Mouse (Mus musculus): ENCODE measurements around the gene Rad51b.

The Rad51b gene

DNA sequence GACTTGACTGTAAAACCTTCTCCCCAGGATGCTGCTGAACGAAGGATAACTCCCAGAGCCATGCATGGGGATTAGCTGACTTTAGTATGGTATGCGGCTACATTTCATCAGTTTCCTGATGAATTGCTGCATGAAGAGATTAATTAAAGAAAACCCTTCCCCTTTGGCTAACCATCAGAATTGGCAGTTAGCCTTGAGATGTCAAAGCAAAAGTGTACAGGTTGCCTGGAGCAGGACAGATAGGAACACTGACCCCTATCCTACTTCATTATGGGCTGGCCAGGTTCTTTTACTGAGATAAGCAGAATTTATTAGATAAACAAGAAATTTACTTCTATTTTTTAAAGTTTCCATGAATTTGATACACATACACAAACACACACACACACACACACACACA lies 85.3 kb downstream of the Rad51b start:
- peak in 1 of 2 experiments; percentile 10 for DNase-seq

DNA sequence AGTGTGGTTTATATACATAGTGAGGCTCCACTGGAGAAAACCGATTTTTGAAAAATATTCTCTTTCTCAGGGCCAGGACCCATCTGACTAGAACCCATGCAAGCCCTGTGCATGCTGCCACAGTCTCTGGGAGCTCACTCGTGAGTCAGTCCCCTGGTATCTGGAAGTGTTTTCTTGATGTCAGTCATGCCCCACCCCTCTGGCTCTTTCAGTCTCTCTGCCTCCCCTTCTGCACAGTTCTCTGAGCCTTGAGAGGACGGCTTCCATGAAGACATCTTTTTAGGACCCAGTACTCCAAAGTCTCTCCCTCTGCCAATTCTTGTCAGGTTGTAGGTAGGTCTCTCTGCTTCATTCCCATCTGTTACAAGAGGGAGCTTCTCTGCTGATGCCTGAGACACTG lies 86.5 kb downstream of the Rad51b start:
- peak; percentile 28 to 30 for DNase-seq

DNA sequence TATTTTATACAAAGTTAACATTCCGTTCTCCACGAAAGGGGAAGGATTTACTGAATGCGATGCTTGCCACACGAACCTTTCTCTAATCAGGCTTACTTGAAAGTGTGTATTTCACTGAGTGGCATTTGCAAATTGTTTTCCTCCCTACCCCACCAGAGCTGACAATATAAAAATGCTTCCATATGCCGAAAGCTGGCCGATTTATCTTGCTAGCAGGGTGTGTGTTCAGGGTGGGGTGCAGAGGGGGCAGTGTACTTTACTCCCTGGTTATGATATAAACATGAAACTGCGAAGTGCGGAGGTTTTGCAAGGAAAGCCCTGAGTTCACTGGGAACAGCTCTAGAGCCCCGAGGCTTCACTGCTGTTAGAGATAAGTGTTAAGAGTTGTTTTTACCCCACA lies 87.7 kb downstream of the Rad51b start:
- DNase-seq, result no peak

DNA sequence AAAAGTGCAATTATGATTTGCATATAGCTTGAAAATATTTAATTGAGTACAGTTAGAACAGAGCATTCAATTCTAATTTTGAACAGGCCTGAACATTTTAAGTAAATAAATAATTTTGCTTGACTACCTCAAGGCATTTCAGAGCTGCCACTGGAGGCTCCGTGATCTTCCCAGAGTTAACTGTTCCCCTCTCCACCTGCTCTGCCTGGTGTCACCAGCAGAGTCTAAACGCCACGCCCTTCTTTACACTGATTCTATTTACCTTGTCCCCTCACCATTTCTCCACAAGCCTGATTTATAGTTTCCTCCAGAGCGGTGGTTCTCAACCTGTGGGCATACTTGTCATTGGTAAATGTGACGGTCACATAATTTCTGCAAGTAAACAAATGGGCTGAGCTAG lies 88.1 kb downstream of the Rad51b start:
- no peak for DNase-seq

DNA sequence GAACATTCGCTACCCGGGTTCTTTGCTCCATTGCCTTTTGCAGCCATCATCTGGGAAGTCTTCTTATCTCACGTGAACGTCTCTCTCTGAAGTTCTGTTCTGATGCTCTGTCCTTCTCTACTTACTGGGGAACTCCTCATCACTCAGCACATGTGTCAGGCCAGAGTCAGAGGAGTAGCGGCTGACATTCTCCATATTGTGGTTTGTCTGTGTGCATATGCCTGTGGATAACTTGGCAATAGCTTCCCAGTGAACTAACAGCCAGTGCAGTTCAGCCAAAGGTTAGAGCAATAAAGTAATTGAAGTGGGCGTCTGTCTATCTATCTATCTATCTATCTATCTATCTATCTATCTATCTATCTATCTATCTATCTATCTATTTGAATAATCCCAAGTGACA lies 90.8 kb downstream of the Rad51b start:
- DNase-seq, result no peak

DNA sequence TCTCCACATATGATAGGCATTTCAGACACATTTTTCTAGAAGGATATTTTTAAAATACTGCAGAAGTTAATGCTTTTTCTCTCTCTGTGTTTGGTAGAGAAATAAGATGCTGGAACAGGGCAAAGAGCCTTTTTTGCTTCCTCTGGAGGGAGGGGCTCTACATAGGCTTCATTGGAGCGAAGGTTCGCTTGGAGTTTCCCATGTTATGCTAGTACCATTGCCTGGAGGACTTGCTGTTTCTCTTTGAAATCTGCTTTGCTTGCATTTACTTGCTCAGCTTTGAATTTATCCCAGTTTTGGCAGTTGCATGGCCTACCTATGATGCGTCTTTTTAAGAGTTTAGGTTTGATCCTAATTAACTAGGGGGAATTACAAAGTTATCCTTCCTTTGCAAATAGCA lies 92.2 kb downstream of the Rad51b start:
- DNase-seq, result no peak

DNA sequence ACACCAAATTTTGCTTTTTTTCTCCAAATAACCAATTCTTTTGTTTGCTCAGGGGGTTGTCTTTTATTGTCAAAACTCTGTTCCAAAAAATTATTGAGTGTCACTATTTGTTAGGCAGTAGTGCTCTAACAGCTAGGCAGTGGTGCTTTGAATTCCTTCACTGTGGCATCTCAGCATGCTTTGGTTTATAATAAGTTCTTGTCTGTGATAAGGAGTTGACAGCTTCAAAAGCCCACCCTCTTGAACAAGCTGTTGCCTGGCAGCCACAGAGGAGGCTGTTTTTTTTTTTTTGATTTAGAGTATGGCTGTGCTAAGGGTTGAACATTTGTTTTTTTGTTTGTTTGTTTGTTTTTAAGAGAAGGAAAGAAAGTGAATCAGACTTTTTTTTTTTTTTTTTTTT lies 92.9 kb downstream of the Rad51b start:
- DNase-seq, result no peak

DNA sequence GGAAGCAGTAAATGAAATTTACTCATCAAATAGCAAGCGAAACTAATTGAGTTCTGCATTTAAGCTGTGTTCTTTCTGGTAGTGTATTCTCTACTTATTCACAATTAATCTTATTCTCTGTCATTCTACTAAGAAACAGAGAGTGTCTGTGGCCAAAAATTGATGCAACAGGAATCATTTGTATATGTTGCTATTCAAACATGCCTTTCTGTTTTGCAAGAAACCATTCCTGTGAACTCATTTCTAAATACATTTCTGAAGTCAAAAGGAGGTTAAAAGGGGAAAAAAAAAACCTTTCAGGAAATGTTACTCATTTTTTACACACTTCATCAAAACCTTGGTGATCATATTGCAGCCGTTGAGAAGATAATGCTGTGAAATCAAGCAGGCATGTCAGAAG lies 96.6 kb downstream of the Rad51b start:
- DNase-seq, result no peak

DNA sequence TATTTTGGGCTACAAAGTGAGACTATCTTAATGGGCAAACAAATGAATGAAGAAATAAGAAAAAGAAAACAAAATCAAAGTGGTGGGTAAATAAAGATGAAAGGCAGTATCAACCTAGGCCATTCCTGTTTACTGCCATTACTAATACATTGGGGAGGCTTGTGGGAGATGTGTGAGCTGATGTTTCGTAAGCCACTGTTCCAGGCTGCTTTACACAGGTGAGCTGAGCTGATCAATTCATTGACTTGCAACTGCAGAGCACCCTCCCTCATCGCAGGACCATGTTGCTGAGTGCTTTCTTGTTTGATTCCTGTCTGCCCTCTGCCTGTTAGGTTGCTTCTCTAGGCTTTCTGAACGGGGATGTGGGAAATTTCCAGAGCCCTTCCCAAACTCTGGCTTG lies 106.9 kb downstream of the Rad51b start:
- DNase-seq, result no peak

DNA sequence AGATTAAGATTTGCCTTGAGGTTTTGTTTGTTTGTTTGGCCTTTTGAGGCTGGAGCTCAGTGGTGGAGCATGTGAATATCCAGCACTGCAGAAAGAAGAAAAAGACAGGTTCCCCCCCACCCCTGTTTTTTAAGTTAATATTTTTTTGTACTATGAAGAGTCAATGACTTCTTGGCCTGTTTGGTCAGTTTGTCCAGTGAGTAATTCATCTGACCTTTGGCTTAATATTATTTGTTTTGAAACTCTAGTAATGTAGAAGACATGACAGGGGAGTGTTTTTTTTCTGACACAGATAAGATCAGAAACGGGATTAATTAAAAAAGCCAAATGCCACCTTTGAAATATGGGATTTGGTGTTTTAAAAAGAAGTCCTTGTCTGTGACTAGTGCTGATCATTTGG lies 107.4 kb downstream of the Rad51b start:
- DNase-seq, result no peak

DNA sequence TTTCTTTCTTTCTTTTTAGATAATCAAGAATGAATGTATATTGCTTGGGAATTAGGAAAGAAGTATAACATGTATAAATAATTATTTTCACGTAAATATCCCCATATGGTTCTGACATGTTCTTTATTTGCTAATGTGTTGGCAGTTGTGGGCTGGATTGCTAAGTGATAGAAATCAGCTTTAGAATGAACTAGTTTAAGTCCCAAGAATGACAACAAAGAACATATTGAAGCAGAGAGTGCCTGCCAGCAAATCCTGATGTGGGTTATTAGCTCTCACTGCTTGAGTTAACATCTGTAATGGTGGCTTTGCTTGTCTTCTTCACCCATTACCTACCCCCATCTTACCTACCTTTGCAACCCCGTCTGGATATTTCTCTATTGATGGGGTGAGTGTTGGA lies 111.6 kb downstream of the Rad51b start:
- no peak for DNase-seq

DNA sequence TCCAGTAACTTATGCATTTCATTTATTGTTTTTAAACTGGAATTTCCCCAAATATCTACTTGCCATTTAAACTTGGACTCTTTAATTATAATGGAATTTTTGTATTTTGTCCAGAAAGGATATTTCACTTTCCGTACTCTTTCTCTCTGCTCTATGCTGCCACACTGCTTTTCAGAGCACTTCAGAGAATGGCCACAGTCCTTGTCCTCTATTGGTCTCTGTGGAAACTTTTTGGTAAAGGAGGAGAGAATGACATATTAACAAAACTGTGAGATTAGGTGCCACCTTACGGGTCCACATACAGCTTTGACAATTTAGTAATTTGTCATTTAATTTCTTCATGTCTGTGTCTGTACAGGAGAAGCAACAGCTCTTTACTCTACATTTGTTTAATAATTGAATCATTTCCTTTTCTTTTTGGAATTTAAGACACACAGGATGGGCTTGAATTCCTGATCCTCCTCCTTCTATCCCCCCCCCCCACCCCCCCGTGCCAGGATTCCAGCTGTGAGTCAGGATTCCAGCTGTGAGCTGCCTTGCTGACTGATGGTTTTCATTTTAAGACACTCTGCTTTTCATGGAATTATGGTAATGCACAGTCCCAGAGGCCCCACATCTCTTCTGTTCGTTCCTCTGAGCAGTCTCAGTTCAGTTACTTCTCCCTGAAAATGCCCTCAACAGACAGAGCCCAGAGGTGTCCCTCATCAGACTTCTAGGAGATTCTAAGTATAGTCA lies 112.2 kb downstream of the Rad51b start:
- no peak for DNase-seq

DNA sequence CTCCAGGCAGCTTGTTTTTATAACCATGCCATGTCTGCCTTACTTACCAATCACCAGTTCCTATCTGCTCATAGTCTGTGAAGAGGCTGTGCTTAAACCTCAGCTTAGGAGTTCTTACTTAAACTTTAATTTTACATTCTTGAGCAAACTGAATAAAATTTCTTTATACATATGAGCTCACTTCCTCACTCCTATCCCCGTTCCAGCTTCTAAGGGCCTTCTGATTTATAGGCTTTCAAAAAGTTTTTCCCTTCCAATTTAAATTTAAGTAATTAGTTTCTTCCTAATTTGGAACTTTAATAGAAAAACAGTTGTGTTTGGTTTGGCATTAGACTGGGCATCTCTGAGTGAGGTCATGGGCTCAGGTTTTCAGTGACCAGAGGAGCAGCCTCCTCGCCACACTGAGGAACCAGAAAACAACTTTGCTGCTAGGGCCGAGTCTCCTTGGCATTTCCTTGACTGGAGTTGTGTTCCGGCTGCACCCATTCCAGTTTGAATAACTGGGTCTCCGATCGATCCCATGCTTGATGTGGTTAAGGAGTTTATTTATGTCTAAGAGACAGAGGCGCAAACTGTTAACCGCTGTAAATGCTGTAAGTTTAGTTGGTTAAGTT lies 115.9 kb downstream of the Rad51b start:
- no peak for DNase-seq

DNA sequence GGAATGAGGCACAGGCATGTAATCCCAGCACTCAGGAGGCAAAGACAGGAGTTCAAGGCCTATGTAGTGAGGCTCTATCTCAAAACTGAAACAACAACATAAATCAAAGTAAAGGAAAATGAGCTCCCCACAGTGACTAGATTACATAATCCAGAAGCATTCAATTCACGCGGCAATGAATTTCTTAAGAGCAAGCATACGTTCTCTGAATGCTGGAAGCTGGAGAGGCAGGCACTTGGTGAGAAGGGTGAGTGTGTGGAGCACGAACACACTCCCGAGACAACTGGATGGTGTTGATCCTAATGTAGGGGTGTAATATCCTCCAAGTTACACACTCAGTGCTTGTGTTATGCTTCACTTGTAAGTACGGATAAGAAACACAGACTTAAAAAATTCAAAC lies 120.3 kb downstream of the Rad51b start:
- DNase-seq, result no peak

DNA sequence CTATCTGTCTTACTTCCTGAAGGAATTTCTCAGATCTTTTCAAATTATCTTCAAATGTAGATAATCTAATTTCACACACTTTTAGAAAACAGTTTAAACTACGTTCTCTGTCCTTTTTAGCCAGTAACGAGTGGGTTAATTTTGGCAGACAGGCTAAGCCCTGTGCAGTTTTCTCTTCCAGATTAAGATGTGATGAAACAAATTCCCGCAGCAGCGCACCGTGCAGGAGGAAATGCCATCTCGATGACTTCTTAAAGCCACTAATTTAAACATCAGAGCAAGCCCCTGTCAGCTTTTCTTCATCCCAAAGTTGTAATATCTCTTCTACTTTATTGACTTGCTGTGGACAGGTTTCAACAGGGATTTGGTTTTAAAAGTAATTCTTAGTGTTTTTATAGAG lies 123.5 kb downstream of the Rad51b start:
- no peak for DNase-seq

DNA sequence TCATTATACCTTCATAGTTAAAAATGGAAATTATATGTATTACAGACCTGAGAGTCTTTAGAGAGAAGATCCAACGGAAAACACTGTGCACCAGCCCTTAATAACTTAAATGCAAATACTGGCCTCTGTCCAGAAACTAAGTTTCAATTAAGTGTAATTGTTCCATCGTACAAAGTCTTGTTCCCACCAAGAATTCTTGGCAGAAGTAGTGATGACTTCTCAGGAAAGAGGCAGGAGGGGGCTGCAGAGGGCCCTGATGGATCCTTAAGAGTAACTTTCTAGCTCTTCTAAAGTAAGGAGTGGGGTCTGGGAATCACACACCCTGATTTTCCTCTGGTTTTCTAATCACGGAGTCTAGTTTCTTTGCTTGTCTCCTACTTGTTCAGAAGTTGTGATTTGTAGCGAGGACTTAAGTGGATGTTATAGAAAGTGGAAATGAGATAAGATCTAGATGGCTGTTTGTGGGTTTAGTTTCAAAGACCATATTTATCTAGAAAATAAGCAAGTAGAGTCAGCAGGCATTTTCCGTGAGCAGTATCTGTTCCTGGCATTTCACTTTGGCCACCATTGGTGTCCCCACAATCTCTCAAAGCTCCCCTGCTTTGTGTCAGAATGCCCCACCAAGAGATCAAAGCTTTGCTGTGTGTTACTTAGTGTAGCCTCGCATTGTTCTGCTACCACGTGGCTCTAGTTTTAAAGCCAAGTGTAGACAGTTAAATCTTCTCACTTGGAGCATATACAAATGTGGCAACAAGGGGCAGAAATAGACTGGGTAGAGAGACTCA lies 132.6 kb downstream of the Rad51b start:
- no peak for DNase-seq

DNA sequence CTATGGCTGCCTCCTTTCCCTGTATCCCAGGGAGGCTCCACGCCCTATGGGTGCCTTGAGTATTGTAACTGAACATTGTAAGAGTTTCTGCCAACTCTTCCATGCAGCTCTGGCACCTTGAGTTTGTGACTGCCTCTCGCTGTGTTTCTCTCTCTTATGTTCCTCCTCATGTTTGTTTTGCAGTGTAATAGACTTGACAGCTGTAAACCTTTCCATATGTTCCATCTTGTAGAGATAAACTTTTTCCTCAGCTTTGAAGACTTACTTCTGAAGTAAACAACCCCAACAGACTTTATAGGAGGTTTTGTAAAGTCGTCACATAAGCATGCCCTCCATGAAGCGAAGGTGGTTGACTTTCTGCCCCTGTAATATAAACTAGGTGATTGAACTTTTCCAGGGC lies 134.1 kb downstream of the Rad51b start:
- DNase-seq, result no peak

DNA sequence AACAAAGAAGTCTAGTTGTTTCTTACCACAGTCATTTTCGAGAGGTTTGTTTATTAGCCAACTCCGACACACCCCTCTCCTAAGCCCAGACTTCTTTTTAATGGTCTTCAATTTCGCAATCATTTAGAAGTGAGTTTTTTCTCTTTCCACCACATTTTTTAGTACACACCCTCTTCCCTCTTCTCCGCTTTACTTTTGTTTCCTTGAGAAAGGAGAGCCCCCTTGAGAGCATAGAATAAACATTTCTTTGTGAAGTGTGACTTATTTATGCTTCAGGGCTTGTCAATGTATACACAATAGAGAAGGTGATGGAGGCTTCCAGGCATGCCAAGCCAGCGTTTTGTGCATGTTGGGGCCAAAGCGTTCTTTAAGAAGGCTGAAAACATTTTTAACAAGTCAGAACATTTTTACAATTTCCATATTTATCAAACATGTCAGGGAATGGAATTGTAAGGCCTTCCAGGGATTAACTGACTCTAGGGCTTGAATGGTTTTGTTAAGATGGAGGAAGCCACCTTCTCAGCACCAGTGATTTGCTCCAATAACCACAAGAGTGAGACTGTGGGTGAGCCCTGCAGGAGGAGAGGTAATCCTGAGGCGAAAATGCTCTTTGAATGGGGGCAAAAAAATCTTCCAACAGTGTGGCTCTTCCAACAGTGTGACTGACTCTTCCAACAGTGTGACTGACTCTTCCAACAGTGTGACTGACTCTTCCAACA lies 136.8 kb downstream of the Rad51b start:
- no peak for DNase-seq

DNA sequence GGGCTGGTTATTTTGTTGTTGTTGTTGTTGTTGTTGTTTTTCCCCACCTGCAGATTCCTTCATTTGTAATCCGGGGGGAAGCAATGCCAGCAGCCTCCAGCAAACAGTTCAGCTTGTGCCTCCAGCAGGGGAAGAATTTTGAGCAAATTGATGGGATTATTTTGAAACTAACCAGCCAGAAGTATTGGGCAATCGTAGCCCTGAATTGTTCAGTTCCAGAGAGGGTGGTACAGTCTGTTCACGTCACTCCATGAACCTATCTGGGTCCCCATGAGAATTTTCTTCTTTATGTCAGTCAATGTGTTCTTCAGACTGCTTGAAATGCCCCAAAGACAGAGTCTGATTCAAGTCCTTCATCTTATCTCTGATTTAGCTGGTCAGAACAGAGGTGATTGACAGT lies 138.4 kb downstream of the Rad51b start:
- DNase-seq, result no peak

DNA sequence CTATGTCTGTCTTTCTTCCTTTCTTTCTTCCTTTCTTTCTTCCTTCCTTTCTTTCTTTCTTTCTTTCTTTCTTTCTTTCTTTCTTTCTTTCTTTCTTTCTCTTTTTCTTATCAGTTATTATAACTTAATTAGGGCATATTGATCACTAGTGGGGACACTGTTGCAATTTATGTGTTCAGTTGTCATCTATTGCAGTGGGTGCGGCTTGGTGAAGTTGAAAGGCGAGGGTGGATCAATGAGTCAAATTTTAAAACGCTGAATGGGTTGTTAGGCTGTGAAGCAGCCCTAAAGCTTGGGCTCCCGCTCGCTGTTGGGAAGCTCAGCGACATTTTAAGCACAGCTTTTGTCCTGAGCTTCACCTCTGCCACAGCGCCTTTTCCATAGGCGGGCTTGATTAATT lies 139.0 kb downstream of the Rad51b start:
- no peak for DNase-seq

DNA sequence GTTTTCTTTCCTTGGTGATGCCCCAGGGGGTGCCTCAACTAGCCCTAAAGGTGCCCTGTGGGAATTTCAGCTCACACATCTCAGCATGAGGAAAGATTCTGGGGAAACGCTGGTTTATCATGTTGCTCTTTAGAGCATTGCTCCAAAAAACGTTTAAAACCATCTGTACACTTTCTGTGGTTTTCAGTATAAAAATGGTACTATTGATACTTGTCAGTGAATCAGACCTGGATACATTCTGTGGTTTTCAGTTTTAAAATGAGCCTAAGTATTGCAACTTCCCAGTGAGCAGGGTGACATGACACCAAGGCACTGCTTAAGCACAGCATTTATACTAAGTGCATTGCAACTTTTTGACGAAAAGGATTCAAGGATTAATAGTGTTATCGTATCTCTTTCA lies 139.8 kb downstream of the Rad51b start:
- no peak for DNase-seq

DNA sequence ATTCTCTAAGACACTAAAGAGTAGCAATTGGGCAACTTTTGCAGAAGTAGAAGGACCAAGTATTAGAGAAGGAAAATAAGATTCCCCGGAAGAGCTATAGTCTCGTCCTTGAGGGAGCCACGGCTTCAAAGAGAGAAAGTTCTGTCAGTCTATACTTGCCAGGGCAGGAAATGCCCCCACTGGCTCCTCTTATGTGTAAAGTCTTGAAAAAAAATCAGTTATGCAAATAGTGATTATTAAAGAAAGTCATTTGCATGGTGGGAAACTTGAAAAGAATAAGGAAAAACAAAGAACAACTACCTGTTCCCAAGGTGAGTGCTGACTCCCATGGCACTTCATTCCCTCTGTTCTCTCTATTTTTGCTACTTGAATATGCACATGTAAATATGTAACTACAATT lies 140.5 kb downstream of the Rad51b start:
- no peak for DNase-seq

DNA sequence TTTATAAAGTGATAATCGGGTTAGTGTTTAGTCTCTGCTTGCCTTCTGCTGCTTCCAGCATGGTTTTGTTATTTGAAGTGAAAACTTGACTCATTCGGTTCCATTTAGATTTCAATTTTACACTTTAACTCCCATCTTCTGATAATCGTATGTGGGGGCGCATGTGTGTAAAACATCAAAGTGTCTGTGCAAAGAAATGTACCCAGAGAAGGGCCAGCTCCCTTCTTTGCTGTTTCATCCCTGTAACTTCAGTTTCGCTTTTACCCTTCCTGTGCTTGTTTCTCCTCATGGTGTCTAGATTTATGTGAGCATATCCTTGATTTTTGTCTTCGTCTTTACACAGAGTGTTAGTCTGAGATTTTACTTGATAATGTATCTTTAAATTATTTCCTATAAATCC lies 142.9 kb downstream of the Rad51b start:
- no peak for DNase-seq
